Mouse (Mus musculus) liver, embryonic 14.5 days (tissue): ENCODE measurements at regions not wholly inside any gene's neighbourhood (a gene's known extent, or its start where the extent isn't known, plus 50 kb on each side); places are given as distances from the start of the nearest gene placed in this dataset.

Experiments
- ATAC-seq: fragments of 200-750 bp; cut with Nextera tagmentation; 2 replicates; pipeline ENCODE4 v1.8.0; 2017; ENCODE audit warnings: moderate number of reproducible peaks, mild to moderate bottlenecking, moderate library complexity; ENCODE audit not compliant: insufficient read depth
- DNase-seq, 3 experiments: peaks; one replicate each; pipeline ENCODE4 v3.0.0-alpha.2; 2012 to 2013; ENCODE audit warnings: low read depth in 3 of 3, low spot score in 3 of 3
- H3K27ac ChIP-seq: fragments of 300-500 bp; sonication (generic); 2 replicates; pipeline ENCODE4 v1.5.1; 2014; ENCODE audit warnings: moderate library complexity, mild to moderate bottlenecking, control low read depth, inconsistent platforms
- H3K27me3 ChIP-seq: fragments of 300-500 bp; sonication (generic); 2 replicates; pipeline ENCODE4 v1.6.1; 2014; ENCODE audit warnings: mild to moderate bottlenecking, low read length, moderate library complexity; ENCODE audit not compliant: control insufficient read depth, insufficient read depth
- H3K36me3 ChIP-seq: fragments of 300-500 bp; sonication (generic); replicated peaks from 2 replicates; pipeline ENCODE4 v1.6.1; 2014; ENCODE audit warnings: low read depth; ENCODE audit not compliant: control insufficient read depth, insufficient read depth
- H3K4me1 ChIP-seq, 2 experiments: fragments of 200-500 bp in 1 of 2; fragments of 300-500 bp in 1 of 2; sonication (generic) in 1 of 2; replicated peaks; 2 replicates each; pipeline ENCODE4 v1.6.1; 2012 to 2014; ENCODE audit warnings: antibody characterized with exemption in 1 of 2, inconsistent platforms in 1 of 2, low read length in 1 of 2; ENCODE audit not compliant: control insufficient read depth in 2 of 2, insufficient read depth in 2 of 2
- H3K4me2 ChIP-seq: fragments of 300-500 bp; sonication (generic); 2 replicates; pipeline ENCODE4 v1.6.1; 2014; ENCODE audit warnings: low read depth, mild to moderate bottlenecking, control low read depth, moderate library complexity
- H3K4me3 ChIP-seq, 2 experiments: fragments of 200-500 bp in 1 of 2; fragments of 300-500 bp in 1 of 2; sonication (generic) in 1 of 2; 2 replicates each; pipeline ENCODE4 v1.5.1; 2012 to 2014; ENCODE audit warnings: low read depth in 2 of 2, low read length in 2 of 2, mild to moderate bottlenecking in 2 of 2, control low read depth in 1 of 2, inconsistent platforms in 1 of 2, moderate library complexity in 1 of 2; ENCODE audit not compliant: insufficient read depth in 1 of 2
- H3K9ac ChIP-seq: fragments of 300-500 bp; sonication (generic); replicated peaks from 2 replicates; pipeline ENCODE4 v1.6.1; 2014; ENCODE audit warnings: mild to moderate bottlenecking, control low read depth, moderate library complexity
- H3K9me3 ChIP-seq: fragments of 300-500 bp; sonication (generic); 2 replicates; pipeline ENCODE4 v1.6.1; 2016; ENCODE audit warnings: low read length, mixed read lengths; ENCODE audit not compliant: control insufficient read depth
- CTCF ChIP-seq: IDR thresholded peaks from 2 replicates; pipeline ENCODE4 v1.5.1; 2016; ENCODE audit warnings: antibody characterized with exemption, low read depth, control low read depth
- EP300 ChIP-seq: IDR thresholded peaks from 2 replicates; pipeline ENCODE4 v1.6.1; 2016; ENCODE audit warnings: antibody characterized with exemption, low read depth
- WGBS: fragments of 180-500 bp; shearing (Covaris S2); extraction: QIAGEN DNeasy Blood & Tissue Kit; methylation state at CpG from one replicate; pipeline ENCODE4 v1.1.7; 2014; ENCODE audit not compliant: insufficient replicate concordance; 5-methylcytosine and 5-hydroxymethylcytosine counted together

DNA sequence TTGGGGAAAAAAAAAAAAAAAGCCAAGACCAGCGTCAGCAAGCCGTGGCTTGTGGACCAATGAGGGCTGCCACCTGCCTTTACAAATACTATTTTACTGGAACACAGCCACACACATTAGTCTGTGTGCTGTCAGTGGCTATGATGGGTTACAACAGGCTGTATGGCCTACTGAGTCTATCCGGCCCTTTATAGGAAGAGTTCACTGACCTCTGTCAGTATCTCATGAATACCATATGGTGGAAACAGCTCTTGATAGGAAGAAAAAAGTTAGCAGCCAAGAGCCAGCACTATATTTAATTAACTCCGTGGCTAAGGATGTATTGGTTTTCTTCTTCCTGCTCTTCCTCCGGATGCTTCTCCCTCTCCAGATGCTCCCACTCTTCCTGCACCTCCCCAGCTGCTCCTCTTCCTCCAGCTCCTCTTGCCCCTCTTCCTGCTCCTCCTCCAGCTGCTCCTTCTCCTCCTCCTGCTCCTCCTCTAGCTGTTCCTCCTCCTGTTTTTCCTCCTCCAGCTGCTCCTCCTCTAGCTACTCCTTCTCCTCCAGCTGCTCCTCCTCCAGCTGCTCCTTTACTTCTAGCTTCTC, 142.2 kb downstream of the Zbtb18 start:
- H3K27me3 ChIP-seq: no peaks in the 10 kb centered on the region
- H3K9ac ChIP-seq: no peak overlapping the region
- no peak overlapping the region for H3K27ac ChIP-seq
- no peak for DNase-seq
- H3K4me3 ChIP-seq: no peak overlapping the region
- H3K4me1 ChIP-seq: no peaks in the 10 kb centered on the region
- H3K9me3 ChIP-seq: no peaks in the 10 kb centered on the region
- H3K4me2 ChIP-seq: no peak overlapping the region
- 44% methylated on average over 5 of the region's 5 CpGs for WGBS
- H3K36me3 ChIP-seq: no peaks in the 10 kb centered on the region
- TF ChIP-seq EP300: no peak
- TF ChIP-seq CTCF: no peak
- ATAC-seq: no peak

DNA sequence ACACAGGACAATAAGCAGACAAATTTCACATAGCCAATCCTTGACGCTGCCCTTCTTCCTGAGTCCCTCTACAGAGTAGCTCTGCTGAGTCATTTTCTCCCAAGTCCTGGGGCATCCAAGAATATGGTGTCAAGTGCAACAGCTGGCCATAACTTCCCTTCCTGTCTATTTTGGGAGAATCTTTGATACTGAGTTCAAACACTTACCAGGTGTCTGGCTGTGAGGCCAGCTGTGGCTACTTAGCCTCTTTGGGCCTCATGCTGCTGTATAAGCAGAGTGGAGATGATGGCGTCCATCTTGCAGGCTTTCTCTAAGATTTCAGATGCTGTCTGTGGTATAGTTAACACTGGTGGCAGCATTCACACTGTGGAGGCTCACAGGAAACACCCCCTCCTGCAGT, 143.2 kb downstream of the Zbtb18 start:
- no peak overlapping the region for H3K4me3 ChIP-seq
- WGBS: 44% methylated on average over 2 of the region's 2 CpGs
- H3K9me3 ChIP-seq: no peaks in the 10 kb centered on the region
- no peak overlapping the region for H3K27ac ChIP-seq
- H3K27me3 ChIP-seq: no peaks in the 10 kb centered on the region
- DNase-seq: no peak
- TF ChIP-seq EP300 (no peak), CTCF (no peak)
- H3K9ac ChIP-seq: no peak overlapping the region
- no peak overlapping the region for H3K4me2 ChIP-seq
- no peaks in the 10 kb centered on the region for H3K36me3 ChIP-seq
- no peaks in the 10 kb centered on the region for H3K4me1 ChIP-seq
- ATAC-seq: no peak

- TF ChIP-seq CTCF (no peak), EP300 (no peak)
- H3K4me2 ChIP-seq: no peak overlapping the region
- no peak overlapping the region for H3K27ac ChIP-seq
- no peak overlapping the region for H3K4me3 ChIP-seq
- H3K9ac ChIP-seq: no peak overlapping the region
- no peak for DNase-seq
- WGBS: 72% methylated on average over 7 of the region's 7 CpGs
- H3K36me3 ChIP-seq: no peaks in the 10 kb centered on the region
- H3K4me1 ChIP-seq: no peaks in the 10 kb centered on the region
- no peak for ATAC-seq
- H3K9me3 ChIP-seq: no peaks in the 10 kb centered on the region
- H3K27me3 ChIP-seq: no peaks in the 10 kb centered on the region
Observed at GRCm38 (mm10) chr1:177589034-177589433, 140.6 kb upstream of the 1700016C15Rik start.

DNA sequence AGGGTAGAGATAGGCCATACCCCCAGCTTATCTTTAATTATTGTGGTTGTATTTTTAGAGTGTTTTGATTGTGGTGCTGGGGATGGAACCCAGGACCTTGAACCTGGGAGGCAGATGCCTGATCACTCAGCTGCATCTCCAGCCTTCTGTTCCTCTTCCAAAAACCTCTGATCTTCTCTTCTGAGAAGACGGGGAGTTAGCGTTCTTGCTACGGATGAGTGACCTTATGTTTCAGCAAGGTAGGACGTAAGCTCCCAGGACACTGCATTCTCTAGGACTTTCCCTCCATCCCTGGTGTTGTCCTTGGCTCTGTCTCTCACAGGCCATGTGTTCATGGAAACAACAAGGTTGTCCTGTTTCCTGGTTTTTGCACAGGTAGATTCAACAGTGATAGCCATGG, 140.0 kb upstream of the 1700016C15Rik start:
- DNase-seq (no peak), ATAC-seq (no peak)
- H3K9ac ChIP-seq: no peak overlapping the region
- H3K4me2 ChIP-seq: no peak overlapping the region
- H3K36me3 ChIP-seq: no peaks in the 10 kb centered on the region
- no peaks in the 10 kb centered on the region for H3K27me3 ChIP-seq
- H3K4me3 ChIP-seq: no peak overlapping the region
- no peak overlapping the region for H3K27ac ChIP-seq
- H3K9me3 ChIP-seq: no peaks in the 10 kb centered on the region
- WGBS: 85% methylated on average over 4 of the region's 4 CpGs
- TF ChIP-seq EP300 (no peak), CTCF (no peak)
- H3K4me1 ChIP-seq: no peaks in the 10 kb centered on the region

DNA sequence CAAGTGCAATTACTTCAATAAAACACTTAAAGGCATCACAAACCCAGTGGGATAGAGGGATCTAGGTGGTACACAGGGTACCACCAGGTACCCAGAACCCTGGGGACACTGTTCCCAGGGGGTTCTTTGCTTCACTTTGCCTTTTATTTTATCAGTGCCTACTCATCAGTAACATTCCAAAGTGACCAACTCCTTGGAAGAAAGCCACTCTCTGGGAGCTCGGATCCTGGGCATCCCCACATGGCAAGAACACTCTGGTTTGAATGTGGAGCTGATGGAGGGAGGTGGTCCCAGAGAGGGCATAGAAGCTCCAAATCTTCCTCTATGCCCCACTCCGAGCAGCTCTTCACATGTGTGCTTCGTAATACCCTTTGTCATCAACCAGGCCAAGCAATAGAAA, 137.9 kb upstream of the 1700016C15Rik start:
- no peaks in the 10 kb centered on the region for H3K9me3 ChIP-seq
- WGBS: 70% methylated on average over 3 of the region's 3 CpGs
- H3K27ac ChIP-seq: no peak overlapping the region
- H3K4me1 ChIP-seq: no peaks in the 10 kb centered on the region
- no peak overlapping the region for H3K4me2 ChIP-seq
- H3K27me3 ChIP-seq: no peaks in the 10 kb centered on the region
- DNase-seq (no peak), ATAC-seq (no peak)
- H3K4me3 ChIP-seq: no peak overlapping the region
- no peaks in the 10 kb centered on the region for H3K36me3 ChIP-seq
- TF ChIP-seq EP300: no peak
- no peak for TF ChIP-seq CTCF
- no peak overlapping the region for H3K9ac ChIP-seq
